Mouse (Mus musculus): ENCODE measurements around the gene Olfr495. TPM values are rescaled to one million over a fixed set of nuclear protein-coding genes. Genes with fewer than 3 reads are reported as not detected.

Gene Olfr495
- polyA plus RNA-seq (2014; fragmentation: Illumina TruSeq; extraction: RNeasy Lipid Tissue Mini Kit (QIAGEN cat#74804)): not detected

DNA sequence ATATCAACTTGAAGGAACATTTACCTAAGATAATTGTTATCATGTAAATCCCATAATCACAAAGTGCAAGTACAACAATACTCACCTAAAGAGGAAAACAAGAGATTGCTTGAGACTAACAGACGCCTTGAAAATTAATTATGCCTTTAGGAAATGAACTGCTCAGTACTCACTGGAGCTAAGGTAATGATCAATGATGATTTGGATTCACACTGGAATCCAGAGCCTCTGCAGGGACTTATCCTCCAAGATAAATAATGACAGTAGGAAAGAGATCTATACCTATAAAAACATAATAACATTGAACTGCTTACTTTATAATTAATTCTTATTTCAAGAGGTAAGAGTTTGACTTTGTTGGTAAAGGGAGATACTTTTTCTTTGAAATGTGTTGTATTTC is at the start of gene Olfr495:
Gene Olfr495 (plus strand): TSS at position 301 of the 400 bp plus-strand sequence.

DNA sequence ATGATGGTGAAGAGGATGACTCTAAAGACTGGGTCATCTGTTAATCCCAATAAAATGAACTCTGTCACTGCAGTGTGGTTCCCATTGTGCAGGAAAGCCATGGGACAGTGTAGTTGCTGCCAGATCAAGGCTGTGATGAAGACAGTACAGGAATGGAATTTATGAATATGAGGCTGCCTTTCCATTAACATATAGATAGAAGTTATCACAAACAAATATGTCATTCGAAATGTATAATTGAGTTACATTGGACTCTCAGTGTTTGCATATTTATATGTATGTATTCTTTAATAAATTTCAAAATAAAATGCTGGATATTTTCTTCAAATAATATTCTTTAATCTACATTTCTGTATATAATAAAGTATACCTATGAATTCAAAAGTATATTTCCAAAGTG is 46.1 kb upstream of the Olfr495 start, which contains the start of gene Olfr493:
Gene Olfr493 (minus strand): TSS at position 101 of the 400 bp plus-strand sequence.

DNA sequence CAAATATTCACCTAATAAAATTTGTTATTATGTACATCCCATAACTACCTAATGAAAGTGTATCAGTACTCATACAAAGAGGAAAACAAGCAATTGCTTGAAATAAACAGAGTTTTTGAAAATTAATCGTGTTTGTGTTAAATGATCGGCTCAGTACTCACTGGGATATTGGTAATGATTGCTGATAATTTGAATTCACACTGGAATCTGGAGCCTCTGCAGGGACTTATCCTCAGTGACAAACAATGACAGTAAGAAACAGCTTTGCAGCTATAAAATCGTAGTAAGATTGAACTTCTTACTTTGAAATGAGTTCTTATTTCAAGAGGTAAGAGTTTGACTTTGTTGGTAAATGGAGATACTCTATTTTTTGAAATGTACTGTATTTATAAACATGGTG is 27.9 kb upstream of the Olfr495 start, which contains the start of gene Olfr494:
Gene Olfr494 (plus strand): TSS at position 301 of the 400 bp plus-strand sequence.

DNA sequence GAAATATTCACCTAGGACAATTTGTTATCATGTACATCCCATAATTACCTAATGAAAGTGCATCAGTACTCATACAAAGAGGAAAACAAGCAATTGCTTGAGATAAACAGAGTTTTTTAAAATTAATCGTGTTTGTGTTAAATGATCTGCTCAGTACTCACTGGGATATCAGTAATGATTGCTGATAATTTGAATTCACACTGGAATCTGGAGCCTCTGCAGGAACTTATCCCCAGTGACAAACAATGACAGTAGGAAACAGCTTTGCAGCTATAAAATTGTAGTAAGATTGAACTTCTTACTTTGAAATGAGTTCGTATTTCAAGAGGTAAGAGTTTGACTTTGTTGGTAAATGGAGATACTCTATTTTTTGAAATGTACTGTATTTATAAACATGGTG is 27.2 kb downstream of the Olfr495 start, which contains the start of gene Olfr497:
Gene Olfr497 (plus strand): TSS at position 301 of the 400 bp plus-strand sequence.

Other genes with a start within 250 kb of the Olfr495 start
- gene Olfr485, start 233.3 kb upstream of the Olfr495 start, polyA plus RNA-seq (2014; fragmentation: Illumina TruSeq; extraction: RNeasy Lipid Tissue Mini Kit (QIAGEN cat#74804)): not detected
- gene Olfr486, start 220.4 kb upstream of the Olfr495 start, polyA plus RNA-seq (2014; fragmentation: Illumina TruSeq; extraction: RNeasy Lipid Tissue Mini Kit (QIAGEN cat#74804)): not detected
- not detected for gene Olfr487, start 178.5 kb upstream of the Olfr495 start, polyA plus RNA-seq (2014; fragmentation: Illumina TruSeq; extraction: RNeasy Lipid Tissue Mini Kit (QIAGEN cat#74804))
- gene Olfr488, start 134.8 kb upstream of the Olfr495 start, polyA plus RNA-seq (2014; fragmentation: Illumina TruSeq; extraction: RNeasy Lipid Tissue Mini Kit (QIAGEN cat#74804)): not detected
- gene Olfr490, start 104.2 kb upstream of the Olfr495 start, polyA plus RNA-seq (2014; fragmentation: Illumina TruSeq; extraction: RNeasy Lipid Tissue Mini Kit (QIAGEN cat#74804)): not detected
- not detected for gene Olfr491, start 79.7 kb upstream of the Olfr495 start, polyA plus RNA-seq (2014; fragmentation: Illumina TruSeq; extraction: RNeasy Lipid Tissue Mini Kit (QIAGEN cat#74804))
- gene Olfr492, start 69.5 kb upstream of the Olfr495 start, polyA plus RNA-seq (2014; fragmentation: Illumina TruSeq; extraction: RNeasy Lipid Tissue Mini Kit (QIAGEN cat#74804)): not detected
- not detected for gene Olfr493, start 46.2 kb upstream of the Olfr495 start, polyA plus RNA-seq (2014; fragmentation: Illumina TruSeq; extraction: RNeasy Lipid Tissue Mini Kit (QIAGEN cat#74804))
- not detected for gene Olfr494, start 27.8 kb upstream of the Olfr495 start, polyA plus RNA-seq (2014; fragmentation: Illumina TruSeq; extraction: RNeasy Lipid Tissue Mini Kit (QIAGEN cat#74804))
- gene Olfr497, start 27.3 kb downstream of the Olfr495 start, polyA plus RNA-seq (2014; fragmentation: Illumina TruSeq; extraction: RNeasy Lipid Tissue Mini Kit (QIAGEN cat#74804)): not detected
- gene Olfr498, start 72.2 kb downstream of the Olfr495 start, polyA plus RNA-seq (2014; fragmentation: Illumina TruSeq; extraction: RNeasy Lipid Tissue Mini Kit (QIAGEN cat#74804)): not detected
- not detected for gene Olfr502, start 131.9 kb downstream of the Olfr495 start, polyA plus RNA-seq (2014; fragmentation: Illumina TruSeq; extraction: RNeasy Lipid Tissue Mini Kit (QIAGEN cat#74804))
- not detected for gene Olfr503, start 151.4 kb downstream of the Olfr495 start, polyA plus RNA-seq (2014; fragmentation: Illumina TruSeq; extraction: RNeasy Lipid Tissue Mini Kit (QIAGEN cat#74804))
- not detected for gene Olfr504, start 172.6 kb downstream of the Olfr495 start, polyA plus RNA-seq (2014; fragmentation: Illumina TruSeq; extraction: RNeasy Lipid Tissue Mini Kit (QIAGEN cat#74804))
- not detected for gene Olfr506, start 217.6 kb downstream of the Olfr495 start, polyA plus RNA-seq (2014; fragmentation: Illumina TruSeq; extraction: RNeasy Lipid Tissue Mini Kit (QIAGEN cat#74804))
- gene Olfr507, start 228.6 kb downstream of the Olfr495 start, polyA plus RNA-seq (2014; fragmentation: Illumina TruSeq; extraction: RNeasy Lipid Tissue Mini Kit (QIAGEN cat#74804)): not detected
- gene Olfr508, start 236.8 kb downstream of the Olfr495 start, polyA plus RNA-seq (2014; fragmentation: Illumina TruSeq; extraction: RNeasy Lipid Tissue Mini Kit (QIAGEN cat#74804)): not detected

Data from ovary, adult 10 weeks (tissue).